Mouse (Mus musculus) MEL (cell line): ENCODE results near the gene Olfr569. TPM values are rescaled to one million over a fixed set of nuclear protein-coding genes. Genes with fewer than 3 reads are reported as not detected.

Experiments
- DNase-seq: peaks from one replicate; pipeline ENCODE4 v3.0.0; 2011; ENCODE audit warnings: low read depth, low spot score
- H3K27ac ChIP-seq: 2 replicates; pipeline ENCODE4 v1.5.1; 2012; ENCODE audit warnings: low read depth, mild to moderate bottlenecking, control low read depth, low read length, moderate library complexity; ENCODE audit not compliant: control insufficient read depth
- H3K27me3 ChIP-seq, 2 experiments: fragments of 150-350 bp in 1 of 2; sonication (generic) in 1 of 2; 2 replicates each; pipeline ENCODE4 v1.6.1; 2012; ENCODE audit warnings: low read length in 2 of 2, mild to moderate bottlenecking in 2 of 2, improper control_type of control experiment in 1 of 2, moderate library complexity in 1 of 2; ENCODE audit not compliant: insufficient read depth in 2 of 2, control insufficient read depth in 1 of 2
- H3K36me3 ChIP-seq, 2 experiments: 2 replicates each; pipeline ENCODE4 v1.6.1; 2012 to 2014; ENCODE audit warnings: low read length in 2 of 2, improper control_type of control experiment in 1 of 2, inconsistent platforms in 1 of 2, mild to moderate bottlenecking in 1 of 2; ENCODE audit not compliant: insufficient read depth in 2 of 2, control insufficient read depth in 1 of 2
- H3K4me1 ChIP-seq, 2 experiments: fragments of 150-350 bp in 1 of 2; sonication (generic) in 1 of 2; 2 replicates each; pipeline ENCODE4 v1.6.1; 2012; ENCODE audit warnings: low read length in 2 of 2, improper control_type of control experiment in 1 of 2, mild to moderate bottlenecking in 1 of 2; ENCODE audit not compliant: insufficient read depth in 2 of 2, control insufficient read depth in 1 of 2
- H3K4me3 ChIP-seq, 2 experiments: fragments of 150-350 bp in 1 of 2; sonication (generic) in 1 of 2; 2 replicates each; pipeline ENCODE4 v1.5.1; 2012; ENCODE audit warnings: low read depth in 2 of 2, low read length in 2 of 2, mild to moderate bottlenecking in 2 of 2, moderate library complexity in 2 of 2, control low read depth in 1 of 2, improper control_type of control experiment in 1 of 2; ENCODE audit not compliant: control insufficient read depth in 1 of 2, insufficient read depth in 1 of 2
- H3K79me2 ChIP-seq: 2 replicates; pipeline ENCODE4 v1.6.1; 2012; ENCODE audit warnings: mild to moderate bottlenecking, low read length, moderate library complexity; ENCODE audit not compliant: control insufficient read depth, poor library complexity, insufficient read depth
- H3K9ac ChIP-seq: 2 replicates; pipeline ENCODE4 v1.6.1; 2012; ENCODE audit warnings: low read depth, mild to moderate bottlenecking, control low read depth, low read length, moderate library complexity; ENCODE audit not compliant: control insufficient read depth, poor library complexity, severe bottlenecking
- H3K9me3 ChIP-seq: fragments of 150-350 bp; sonication (generic); replicated peaks from 2 replicates; pipeline ENCODE4 v1.6.1; 2012; ENCODE audit warnings: mild to moderate bottlenecking, low read length, improper control_type of control experiment, moderate library complexity; ENCODE audit not compliant: insufficient read depth
- BHLHE40 ChIP-seq: IDR thresholded peaks from 2 replicates; pipeline ENCODE4 v1.6.1; 2012; ENCODE audit warnings: low read depth, mild to moderate bottlenecking, inconsistent platforms, low read length, improper control_type of control experiment, borderline replicate concordance
- CHD1 ChIP-seq: IDR thresholded peaks from 2 replicates; pipeline ENCODE4 v1.6.1; 2012; ENCODE audit warnings: low read depth, mild to moderate bottlenecking, inconsistent platforms, low read length, improper control_type of control experiment
- CHD2 ChIP-seq: IDR thresholded peaks from 2 replicates; pipeline ENCODE4 v1.6.1; 2011; ENCODE audit warnings: low read length, improper control_type of control experiment
- CTCF ChIP-seq, 3 experiments: IDR thresholded peaks in 2 of 3; conservative IDR thresholded peaks in 1 of 3; 2 replicates each; pipeline ENCODE4 v1.5.1; 2011 to 2012; ENCODE audit warnings: low read length in 3 of 3, low read depth in 2 of 3, mild to moderate bottlenecking in 2 of 3, improper control_type of control experiment in 1 of 3, inconsistent platforms in 1 of 3, mixed read lengths in 1 of 3, moderate library complexity in 1 of 3; ENCODE audit not compliant: control insufficient read depth in 1 of 3, insufficient read depth in 1 of 3, poor library complexity in 1 of 3, severe bottlenecking in 1 of 3
- EP300 ChIP-seq, 2 experiments: IDR thresholded peaks; 2 replicates each; pipeline ENCODE4 v1.6.1; 2011; ENCODE audit warnings: improper control_type of control experiment in 2 of 2, low read length in 2 of 2, low read depth in 1 of 2, mild to moderate bottlenecking in 1 of 2
- ETS1 ChIP-seq: IDR thresholded peaks from 2 replicates; pipeline ENCODE4 v1.6.1; 2012; ENCODE audit warnings: low read depth, mild to moderate bottlenecking, inconsistent platforms, low read length, improper control_type of control experiment, moderate library complexity
- HCFC1 ChIP-seq: IDR thresholded peaks from 2 replicates; pipeline ENCODE4 v1.6.1; 2012; ENCODE audit warnings: low read depth, mild to moderate bottlenecking, inconsistent platforms, low read length, improper control_type of control experiment, moderate library complexity
- MAX ChIP-seq: IDR thresholded peaks from 2 replicates; pipeline ENCODE4 v1.6.1; 2011; ENCODE audit warnings: low read length, improper control_type of control experiment
- MAZ ChIP-seq: IDR thresholded peaks from 2 replicates; pipeline ENCODE4 v1.6.1; 2012; ENCODE audit warnings: low read depth, mild to moderate bottlenecking, inconsistent platforms, low read length, improper control_type of control experiment
- MXI1 ChIP-seq: IDR thresholded peaks from 2 replicates; pipeline ENCODE4 v1.6.1; 2011; ENCODE audit warnings: mild to moderate bottlenecking, low read depth, low read length, improper control_type of control experiment
- MYB ChIP-seq: IDR thresholded peaks from 2 replicates; pipeline ENCODE4 v1.6.1; 2011; ENCODE audit warnings: mild to moderate bottlenecking, low read depth, low read length, improper control_type of control experiment
- MYC ChIP-seq: IDR thresholded peaks from 2 replicates; pipeline ENCODE4 v1.6.1; 2011; ENCODE audit warnings: low read depth, mild to moderate bottlenecking, low read length, improper control_type of control experiment, moderate library complexity
- NELFE ChIP-seq: IDR thresholded peaks from 2 replicates; pipeline ENCODE4 v1.6.1; 2011; ENCODE audit warnings: low read depth, low read length, improper control_type of control experiment
- NRF1 ChIP-seq: IDR thresholded peaks from 2 replicates; pipeline ENCODE4 v1.6.1; 2014; ENCODE audit warnings: low read depth, mild to moderate bottlenecking, inconsistent platforms, low read length, improper control_type of control experiment, moderate library complexity; ENCODE audit not compliant: poor library complexity, insufficient read depth, severe bottlenecking
- POLR2A ChIP-seq, 2 experiments: IDR thresholded peaks; 2 replicates each; pipeline ENCODE4 v1.6.1; 2011 to 2012; ENCODE audit warnings: low read length in 2 of 2, mild to moderate bottlenecking in 2 of 2, control low read depth in 1 of 2, improper control_type of control experiment in 1 of 2, low read depth in 1 of 2, moderate library complexity in 1 of 2; ENCODE audit not compliant: control insufficient read depth in 1 of 2, insufficient read depth in 1 of 2, poor library complexity in 1 of 2
- POLR2AphosphoS2 ChIP-seq: IDR thresholded peaks from 2 replicates; pipeline ENCODE4 v1.6.1; 2011; ENCODE audit warnings: low read length, improper control_type of control experiment
- POLR2AphosphoS5 ChIP-seq: IDR thresholded peaks from 2 replicates; pipeline ENCODE4 v1.6.1; 2012; ENCODE audit warnings: low read depth, borderline replicate concordance, mild to moderate bottlenecking, inconsistent platforms, low read length, moderate library complexity, mixed read lengths
- RAD21 ChIP-seq: IDR thresholded peaks from 2 replicates; pipeline ENCODE4 v1.6.1; 2011; ENCODE audit warnings: mild to moderate bottlenecking, low read depth, low read length, improper control_type of control experiment
- RCOR1 ChIP-seq: IDR thresholded peaks from 2 replicates; pipeline ENCODE4 v1.6.1; 2012; ENCODE audit warnings: low read depth, mild to moderate bottlenecking, inconsistent platforms, low read length, improper control_type of control experiment
- SIN3A ChIP-seq: IDR thresholded peaks from 2 replicates; pipeline ENCODE4 v1.6.1; 2012; ENCODE audit warnings: low read length, improper control_type of control experiment, inconsistent platforms
- TAL1 ChIP-seq: IDR thresholded peaks from 2 replicates; pipeline ENCODE4 v1.6.1; 2012; ENCODE audit warnings: mild to moderate bottlenecking, inconsistent platforms, low read length, moderate library complexity, mixed read lengths
- TBP ChIP-seq: IDR thresholded peaks from 2 replicates; pipeline ENCODE4 v1.8.0; 2011; ENCODE audit warnings: low read depth, low read length, improper control_type of control experiment
- TCF12 ChIP-seq: IDR thresholded peaks from 2 replicates; pipeline ENCODE4 v1.6.1; 2014; ENCODE audit warnings: low read depth, mild to moderate bottlenecking, inconsistent platforms, low read length, improper control_type of control experiment, moderate library complexity
- UBTF ChIP-seq: IDR thresholded peaks from 2 replicates; pipeline ENCODE4 v1.6.1; 2012; ENCODE audit warnings: low read depth, mild to moderate bottlenecking, inconsistent platforms, low read length, improper control_type of control experiment, moderate library complexity, borderline replicate concordance; ENCODE audit not compliant: insufficient read depth
- USF1 ChIP-seq: IDR thresholded peaks from 2 replicates; pipeline ENCODE4 v1.6.1; 2014; ENCODE audit warnings: low read depth, mild to moderate bottlenecking, inconsistent platforms, low read length, improper control_type of control experiment, moderate library complexity
- ZKSCAN1 ChIP-seq: IDR thresholded peaks from 2 replicates; pipeline ENCODE4 v1.6.1; 2012; ENCODE audit warnings: low read depth, mild to moderate bottlenecking, inconsistent platforms, low read length, improper control_type of control experiment, moderate library complexity
- ZNF384 ChIP-seq: IDR thresholded peaks from 2 replicates; pipeline ENCODE4 v1.6.1; 2012; ENCODE audit warnings: low read depth, mild to moderate bottlenecking, inconsistent platforms, low read length, improper control_type of control experiment
- polyA plus RNA-seq, 2 experiments: library from polyadenylated mRNA; stranded (reverse) in 1 of 2; unstranded in 1 of 2; fragments of >175 nt in 1 of 2; fragments of >200 nt in 1 of 2; gene quantifications; 2 replicates each; pipeline versions ENCODE4 v1.2.1 to v1.2.4; 2012; ENCODE audit warnings: low replicate concordance in 2 of 2, low read depth in 1 of 2; ENCODE audit not compliant: insufficient read length in 2 of 2, insufficient read depth in 1 of 2, missing spikeins in 1 of 2
- total RNA-seq: library from RNA; depleted of rRNA; stranded (reverse); fragments of 300-350 nt; gene quantifications from 2 replicates; pipeline ENCODE4 v1.2.3, GENCODE M21; 2012

Olfr569 gene
- total and polyA plus RNA-seq, 3 experiments, result not detected

- H3K9me3 ChIP-seq, result no peaks in the 10 kb centered on the region
- no peaks in the 10 kb centered on the region for H3K36me3 ChIP-seq
- DNase-seq, result no peak
- no peaks in the 10 kb centered on the region for H3K27me3 ChIP-seq
- H3K4me1 ChIP-seq, result no peaks in the 10 kb centered on the region
- no peak overlapping the region for H3K4me3 ChIP-seq
- H3K9ac ChIP-seq, result no peak overlapping the region
- no peak for TF ChIP-seq MXI1
- TF ChIP-seq UBTF, result no peak
- no peak for TF ChIP-seq RCOR1
- no peak for TF ChIP-seq USF1
- TF ChIP-seq HCFC1, result no peak
- no peak for TF ChIP-seq MAX
- TF ChIP-seq TBP, result no peak
- no peak for TF ChIP-seq ETS1
- TF ChIP-seq CHD2, result no peak
- TF ChIP-seq TAL1, result no peak
- TF ChIP-seq ZKSCAN1, result no peak
- no peak for TF ChIP-seq MAZ
- TF ChIP-seq BHLHE40, result no peak
- no peak for TF ChIP-seq CHD1
- no peak for TF ChIP-seq EP300 (IDR thresholded peaks at IDR 0.05; ENCODE audit: low read depth in 1 of 2, low read length in 2 of 2)
- TF ChIP-seq POLR2AphosphoS2, result no peak
- no peak for TF ChIP-seq ZNF384
- H3K27ac ChIP-seq, result no peak overlapping the region
- no peaks in the 10 kb centered on the region for H3K79me2 ChIP-seq
Measured at GRCm38 (mm10) chr7:102915261-102915660, 24.6 kb upstream of the Olfr569 start.

GRCm38 (mm10) chr7:102876822-102877221 is 13.9 kb downstream of the Olfr569 start, which contains the start of gene Olfr568:
Olfr568 (plus strand) TSS chr7:102877122.
- Histone ChIP-seq H3K27me3 (no peaks in the 10 kb centered on the region), H3K4me3 (no peak within 1 kb of the TSS), H3K27ac (no peak within 1 kb of the TSS), H3K9ac (no peak within 1 kb of the TSS), H3K79me2 (no peaks in the 10 kb centered on the region), H3K4me1 (no peaks in the 10 kb centered on the region), H3K36me3 (no peaks in the 10 kb centered on the region), H3K9me3 (no peaks in the 10 kb centered on the region)
- TF ChIP-seq POLR2A (IDR thresholded peaks at IDR 0.05; ENCODE audit: control insufficient read depth in 1 of 2, insufficient read depth in 1 of 2, low read depth in 1 of 2, low read length in 2 of 2, poor library complexity in 1 of 2) (no peak), MYC (no peak), ETS1 (no peak), CTCF (IDR thresholded peaks at IDR 0.05 in 2 of 3, conservative IDR thresholded peaks at IDR 0.05 in 1 of 3; ENCODE audit: control insufficient read depth in 1 of 3, insufficient read depth in 1 of 3, low read depth in 2 of 3, low read length in 3 of 3, poor library complexity in 1 of 3, severe bottlenecking in 1 of 3) (no peak), POLR2AphosphoS5 (no peak), SIN3A (no peak), MXI1 (no peak), TCF12 (no peak), NRF1 (no peak), ZKSCAN1 (no peak), MAZ (no peak), MAX (no peak), NELFE (no peak), CHD2 (no peak), RAD21 (no peak), POLR2AphosphoS2 (no peak), RCOR1 (no peak), MYB (no peak)
- DNase-seq, result no peak
